Mouse (Mus musculus): Measurements from ENCODE around the gene Vamp3. TPM values are rescaled to one million over a fixed set of nuclear protein-coding genes. Genes with fewer than 3 reads are reported as not detected.

The Vamp3 gene
- polyA plus RNA-seq, 1 experiment from 2014 or later, result 92.2 TPM

DNA sequence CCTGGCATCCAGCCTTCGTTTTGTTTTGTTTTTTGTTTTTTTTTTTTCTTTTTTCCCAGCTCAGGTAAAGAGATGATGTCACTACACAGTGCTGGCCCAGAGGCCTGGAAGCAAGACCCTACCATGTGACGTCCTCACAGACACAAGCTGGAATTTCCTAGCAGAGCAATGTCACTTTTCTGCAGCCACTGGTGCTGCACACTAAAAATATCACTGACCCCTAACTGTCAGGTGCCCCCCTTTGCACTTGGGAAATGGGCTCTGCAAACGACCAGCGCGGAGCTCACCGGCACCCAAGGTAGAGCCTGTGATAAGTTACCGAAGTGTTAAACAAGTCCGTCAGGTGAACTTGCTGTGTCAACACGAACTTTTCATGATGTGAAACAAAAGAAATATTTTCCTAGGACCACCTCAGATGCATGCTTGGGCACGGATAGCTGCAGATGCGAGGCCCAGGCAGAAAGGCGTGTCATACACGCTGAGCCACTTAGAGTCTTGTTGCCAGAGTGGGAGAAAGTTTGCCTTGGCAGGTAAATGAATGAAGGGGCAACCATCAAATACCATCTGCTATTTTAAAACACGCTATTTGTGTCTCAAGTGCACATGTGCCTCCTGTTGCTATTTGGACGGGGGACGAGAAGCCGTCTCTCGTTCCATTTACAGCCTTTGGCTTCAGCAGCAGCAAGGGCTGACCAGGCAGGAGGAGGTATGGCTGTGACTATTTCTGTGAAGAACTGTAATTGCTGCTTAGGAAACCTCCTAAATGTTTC lies 38.8 kb upstream of the Vamp3 start:
- 63% methylated on average over 18 of the region's 18 CpGs for WGBS
- no peak overlapping the region for H3K4me3 ChIP-seq (replicated peaks; ENCODE audit: low read depth, low read length)
- no peak for TF ChIP-seq CTCF (IDR thresholded peaks at IDR 0.05; ENCODE audit: low read depth)
- DNase-seq (ENCODE audit: low spot score) (no peak), ATAC-seq (replicated peaks; ENCODE audit: low FRiP score, low read depth) (no peak)
- no peak overlapping the region for H3K9ac ChIP-seq (ENCODE audit: low read depth, low read length)
- no peaks in the 10 kb centered on the region for H3K4me1 ChIP-seq (replicated peaks; ENCODE audit: insufficient read depth, low read length)
- no peak overlapping the region for H3K4me2 ChIP-seq (ENCODE audit: low read length)
- H3K27ac ChIP-seq, result no peak overlapping the region
- H3K27me3 ChIP-seq (ENCODE audit: insufficient read depth, low read length), result no peaks in the 10 kb centered on the region
- no peaks in the 10 kb centered on the region for H3K9me3 ChIP-seq (replicated peaks; ENCODE audit: low read length)
- no peaks in the 10 kb centered on the region for H3K36me3 ChIP-seq (ENCODE audit: insufficient read depth, low read length)

GRCm38 (mm10) chr4:151095207-151095606 lies 37.4 kb upstream of the Vamp3 start:
- no peaks in the 10 kb centered on the region for H3K4me1 ChIP-seq (replicated peaks; ENCODE audit: insufficient read depth, low read length)
- H3K36me3 ChIP-seq (ENCODE audit: insufficient read depth, low read length), result no peaks in the 10 kb centered on the region
- H3K9me3 ChIP-seq (replicated peaks; ENCODE audit: low read length), result no peaks in the 10 kb centered on the region
- WGBS, result 47% methylated on average over 2 of the region's 2 CpGs
- no peak overlapping the region for H3K4me3 ChIP-seq (replicated peaks; ENCODE audit: low read depth, low read length)
- ATAC-seq (replicated peaks; ENCODE audit: low FRiP score, low read depth) (peak; percentile 52; the same call in 1 of the 2 replicates), DNase-seq (ENCODE audit: low spot score) (peak; percentile 48)
- H3K4me2 ChIP-seq (ENCODE audit: low read length), result no peak overlapping the region
- no peaks in the 10 kb centered on the region for H3K27me3 ChIP-seq (ENCODE audit: insufficient read depth, low read length)
- peak; percentile 81 for TF ChIP-seq CTCF (IDR thresholded peaks at IDR 0.05; ENCODE audit: low read depth)
- no peak overlapping the region for H3K9ac ChIP-seq (ENCODE audit: low read depth, low read length)
- H3K27ac ChIP-seq, result no peak overlapping the region

DNA sequence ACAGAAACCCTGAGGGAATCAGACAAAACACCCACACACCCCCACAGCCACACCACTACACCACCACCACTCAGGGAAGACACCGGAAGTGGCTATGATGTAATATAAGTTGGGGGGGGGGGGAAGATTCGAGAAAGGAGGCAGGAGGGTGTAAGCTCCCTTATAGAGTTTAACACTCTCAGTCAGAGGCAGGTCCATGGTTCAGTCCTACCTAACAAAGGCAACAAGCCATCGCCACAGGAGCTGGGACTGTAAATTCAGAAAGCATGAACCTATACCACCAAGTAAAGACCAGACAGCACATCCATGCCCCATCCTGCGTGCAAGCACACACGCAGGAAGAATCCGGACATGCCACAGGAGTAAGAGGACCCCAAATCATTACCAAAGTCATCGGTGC lies 31.5 kb upstream of the Vamp3 start, which contains the start of gene Gm13090:
TSS of gene Gm13090 (plus strand) at position 301 of the 400 bp plus-strand sequence.
- 90% methylated on average over 7 of the region's 7 CpGs for WGBS
- ATAC-seq (replicated peaks; ENCODE audit: low FRiP score, low read depth) (no peak), DNase-seq (ENCODE audit: low spot score) (no peak)
- H3K36me3 ChIP-seq (ENCODE audit: insufficient read depth, low read length), result no peaks in the 10 kb centered on the region
- H3K4me3 ChIP-seq (replicated peaks; ENCODE audit: low read depth, low read length), result no peak within 1 kb of the TSS
- no peak within 1 kb of the TSS for H3K27ac ChIP-seq
- H3K4me1 ChIP-seq (replicated peaks; ENCODE audit: insufficient read depth, low read length), result no peaks in the 10 kb centered on the region
- TF ChIP-seq CTCF (IDR thresholded peaks at IDR 0.05; ENCODE audit: low read depth), result no peak
- no peak within 1 kb of the TSS for H3K4me2 ChIP-seq (ENCODE audit: low read length)
- H3K9ac ChIP-seq (ENCODE audit: low read depth, low read length), result no peak within 1 kb of the TSS
- no peaks in the 10 kb centered on the region for H3K27me3 ChIP-seq (ENCODE audit: insufficient read depth, low read length)
- H3K9me3 ChIP-seq (replicated peaks; ENCODE audit: low read length), result no peaks in the 10 kb centered on the region

DNA sequence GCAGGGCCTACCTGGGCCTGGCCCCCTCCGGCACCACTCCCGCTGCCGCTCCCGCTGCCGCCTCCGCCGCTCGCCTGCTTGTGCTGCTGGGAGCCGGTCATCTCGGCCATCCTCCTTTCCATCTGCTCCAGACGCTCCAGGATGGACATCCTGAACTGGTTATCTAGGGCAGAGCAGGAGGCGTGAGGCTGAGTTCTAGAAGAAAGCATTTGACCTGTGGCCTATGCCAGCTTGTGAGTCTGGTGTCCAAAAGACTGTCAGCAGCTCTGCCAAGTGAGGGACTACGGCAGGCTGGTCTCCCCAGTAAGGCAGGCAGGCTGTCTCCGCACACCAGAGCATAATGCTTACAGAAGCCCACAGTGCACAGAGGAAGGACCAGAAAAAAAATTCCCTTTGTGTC lies 31.1 kb upstream of the Vamp3 start:
- no peak for TF ChIP-seq CTCF (IDR thresholded peaks at IDR 0.05; ENCODE audit: low read depth)
- WGBS, result 89% methylated on average over 14 of the region's 14 CpGs

DNA sequence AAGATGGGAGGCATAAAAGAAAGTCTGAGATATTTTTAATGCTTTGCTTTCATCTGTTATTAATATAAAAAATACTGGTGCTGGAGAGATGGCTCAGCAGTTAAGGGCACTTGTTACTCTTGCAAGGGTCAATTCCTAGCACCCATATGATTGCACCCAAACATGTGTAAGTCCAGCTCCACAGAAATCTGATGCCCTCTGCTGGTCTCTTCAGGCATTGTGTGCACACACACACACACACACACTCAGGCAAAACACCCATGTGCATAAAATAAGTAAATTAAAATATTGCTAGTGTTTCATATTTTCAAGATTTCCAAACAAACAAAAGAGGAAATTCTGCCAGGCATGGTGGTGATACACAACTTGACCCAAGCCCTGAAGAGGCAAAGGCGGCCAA lies 29.6 kb upstream of the Vamp3 start:
- Histone ChIP-seq H3K27ac (no peak overlapping the region), H3K4me1 (replicated peaks; ENCODE audit: insufficient read depth, low read length) (no peaks in the 10 kb centered on the region), H3K9ac (ENCODE audit: low read depth, low read length) (no peak overlapping the region), H3K4me3 (replicated peaks; ENCODE audit: low read depth, low read length) (no peak overlapping the region), H3K4me2 (ENCODE audit: low read length) (no peak overlapping the region), H3K27me3 (ENCODE audit: insufficient read depth, low read length) (no peaks in the 10 kb centered on the region), H3K36me3 (ENCODE audit: insufficient read depth, low read length) (no peaks in the 10 kb centered on the region), H3K9me3 (replicated peaks; ENCODE audit: low read length) (no peaks in the 10 kb centered on the region)
- ATAC-seq (replicated peaks; ENCODE audit: low FRiP score, low read depth) (no peak), DNase-seq (ENCODE audit: low spot score) (no peak)
- peak; percentile 27; the same call in 1 of the 2 replicates for TF ChIP-seq CTCF (IDR thresholded peaks at IDR 0.05; ENCODE audit: low read depth)
- WGBS, result 100% methylated on average over 1 of the region's 1 CpGs

More for the DNA sequence above, 31.1 kb upstream of the Vamp3 start:
- no peak for DNase-seq (ENCODE audit: low spot score)
- H3K4me2 ChIP-seq (ENCODE audit: low read length), result no peak overlapping the region
- H3K27me3 ChIP-seq (ENCODE audit: insufficient read depth, low read length), result no peaks in the 10 kb centered on the region
- no peak overlapping the region for H3K9ac ChIP-seq (ENCODE audit: low read depth, low read length)
- H3K4me3 ChIP-seq (replicated peaks; ENCODE audit: low read depth, low read length), result no peak overlapping the region
- no peak for ATAC-seq (replicated peaks; ENCODE audit: low FRiP score, low read depth)
- H3K36me3 ChIP-seq (ENCODE audit: insufficient read depth, low read length), result no peaks in the 10 kb centered on the region
- no peaks in the 10 kb centered on the region for H3K4me1 ChIP-seq (replicated peaks; ENCODE audit: insufficient read depth, low read length)
- H3K9me3 ChIP-seq (replicated peaks; ENCODE audit: low read length), result no peaks in the 10 kb centered on the region
- H3K27ac ChIP-seq, result no peak overlapping the region

DNA sequence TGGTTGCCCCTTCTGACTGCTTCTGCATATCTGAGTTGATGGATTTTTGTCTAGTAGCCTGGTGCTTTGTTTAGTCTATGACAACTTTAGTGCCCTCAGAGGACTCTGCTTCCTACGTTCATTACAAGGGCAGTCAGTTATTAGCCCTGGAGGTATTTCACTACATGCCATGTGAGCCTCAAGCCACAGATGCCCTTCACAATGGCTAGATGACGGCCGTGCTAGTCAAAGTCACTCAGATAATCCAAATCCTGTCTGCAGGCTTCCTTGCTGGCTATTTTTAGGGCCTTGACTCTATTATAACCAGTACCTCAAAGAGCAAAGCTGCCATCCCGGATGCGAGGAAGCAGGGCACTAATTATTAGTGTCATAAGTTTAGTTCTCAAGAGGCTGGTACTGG lies 25.3 kb upstream of the Vamp3 start:
- Histone ChIP-seq H3K4me2 (ENCODE audit: low read length) (no peak overlapping the region), H3K9ac (ENCODE audit: low read depth, low read length) (no peak overlapping the region), H3K4me3 (replicated peaks; ENCODE audit: low read depth, low read length) (no peak overlapping the region), H3K36me3 (ENCODE audit: insufficient read depth, low read length) (no peaks in the 10 kb centered on the region), H3K4me1 (replicated peaks; ENCODE audit: insufficient read depth, low read length) (no peaks in the 10 kb centered on the region), H3K27ac (no peak overlapping the region), H3K9me3 (replicated peaks; ENCODE audit: low read length) (no peaks in the 10 kb centered on the region), H3K27me3 (ENCODE audit: insufficient read depth, low read length) (no peaks in the 10 kb centered on the region)
- ATAC-seq (replicated peaks; ENCODE audit: low FRiP score, low read depth), result no peak
- DNase-seq (ENCODE audit: low spot score), result no peak
- WGBS, result 78% methylated on average over 5 of the region's 5 CpGs
- TF ChIP-seq CTCF (IDR thresholded peaks at IDR 0.05; ENCODE audit: low read depth), result no peak

Measured in kidney, postnatal 0 days (tissue).